Mouse (Mus musculus) liver, embryonic 15.5 days (tissue): ENCODE measurements around the gene Card14. TPM values are rescaled to one million over a fixed set of nuclear protein-coding genes. Genes with fewer than 3 reads are reported as not detected.
A peak's percentile ranks its signal among the peaks of the same experiment; 100 is the strongest.

ENCODE experiments used
- ATAC-seq: fragments of 200-750 bp; cut with Nextera tagmentation; 2 replicates; pipeline ENCODE4 v1.8.0; 2017; ENCODE audit warnings: moderate number of reproducible peaks, mild to moderate bottlenecking, moderate library complexity; ENCODE audit not compliant: insufficient read depth
- H3K27ac ChIP-seq: fragments of 300-500 bp; sonication (generic); replicated peaks from 2 replicates; pipeline ENCODE4 v1.5.1; 2015; ENCODE audit warnings: mild to moderate bottlenecking, inconsistent platforms
- H3K27me3 ChIP-seq: fragments of 300-500 bp; sonication (generic); 2 replicates; pipeline ENCODE4 v1.6.1; 2015; ENCODE audit warnings: mild to moderate bottlenecking, inconsistent platforms
- H3K36me3 ChIP-seq: fragments of 300-500 bp; sonication (generic); replicated peaks from 2 replicates; pipeline ENCODE4 v1.6.1; 2015; ENCODE audit warnings: moderate library complexity, mild to moderate bottlenecking, inconsistent platforms
- H3K4me1 ChIP-seq: fragments of 300-500 bp; sonication (generic); replicated peaks from 2 replicates; pipeline ENCODE4 v1.6.1; 2015; ENCODE audit warnings: inconsistent platforms
- H3K4me2 ChIP-seq: fragments of 300-500 bp; sonication (generic); 2 replicates; pipeline ENCODE4 v1.6.1; 2015; ENCODE audit warnings: moderate library complexity, mild to moderate bottlenecking, inconsistent platforms
- H3K4me3 ChIP-seq: fragments of 300-500 bp; sonication (generic); replicated peaks from 2 replicates; pipeline ENCODE4 v1.5.1; 2015; ENCODE audit warnings: mild to moderate bottlenecking, inconsistent platforms
- H3K9ac ChIP-seq: fragments of 300-500 bp; sonication (generic); 2 replicates; pipeline ENCODE4 v1.6.1; 2015; ENCODE audit warnings: moderate library complexity, mild to moderate bottlenecking, inconsistent platforms
- H3K9me3 ChIP-seq: fragments of 300-500 bp; sonication (generic); replicated peaks from 2 replicates; pipeline ENCODE4 v1.6.1; 2016; ENCODE audit warnings: inconsistent platforms
- WGBS: fragments of 180-500 bp; shearing (Covaris S2); methylation state at CpG from one replicate; pipeline ENCODE4 v1.1.7; 2015; ENCODE audit warnings: mixed read lengths; ENCODE audit not compliant: insufficient replicate concordance; 5-methylcytosine and 5-hydroxymethylcytosine counted together
- polyA plus RNA-seq: library from polyadenylated mRNA; unstranded; fragments of >200 nt; fragmentation: Nextera tagmentation; extraction: Ambion mirVana; gene quantifications from 2 replicates; pipeline ENCODE4 v1.2.1, GENCODE M21; 2015

Gene Card14
- polyA plus RNA-seq, 1 experiment from 2014 or later, result 0.21 TPM

- Histone ChIP-seq H3K4me1 (peaks cover 9% of the 10 kb centered on the region), H3K36me3 (no peaks in the 10 kb centered on the region), H3K4me3 (no peak overlapping the region), H3K9ac (no peak overlapping the region), H3K9me3 (no peaks in the 10 kb centered on the region), H3K27ac (no peak overlapping the region), H3K27me3 (peaks cover 47% of the 10 kb centered on the region), H3K4me2 (no peak overlapping the region)
- ATAC-seq, result no peak
- 39% methylated on average over 16 of the region's 16 CpGs for WGBS
These were observed 2.5 kb upstream of the Card14 start for GRCm38 (mm10) chr11:119304904-119305712.

- 47% methylated on average over 13 of the region's 13 CpGs for WGBS
- Histone ChIP-seq H3K4me3 (no peak overlapping the region), H3K4me1 (no peaks in the 10 kb centered on the region), H3K27me3 (peaks cover 51% of the 10 kb centered on the region), H3K36me3 (no peaks in the 10 kb centered on the region), H3K9me3 (no peaks in the 10 kb centered on the region), H3K27ac (no peak overlapping the region), H3K9ac (no peak overlapping the region), H3K4me2 (no peak overlapping the region)
- no peak for ATAC-seq
These were observed 558 bp upstream of the Card14 start for GRCm38 (mm10) chr11:119306762-119307657.

- Histone ChIP-seq H3K9ac (no peak overlapping the region), H3K9me3 (no peaks in the 10 kb centered on the region), H3K27ac (no peak overlapping the region), H3K4me1 (no peaks in the 10 kb centered on the region), H3K4me2 (no peak overlapping the region), H3K4me3 (no peak overlapping the region), H3K27me3 (peaks cover 52% of the 10 kb centered on the region), H3K36me3 (no peaks in the 10 kb centered on the region)
- ATAC-seq, result no peak
- WGBS, result 29% methylated on average over 11 of the region's 11 CpGs
These were observed 348 bp downstream of the Card14 start for GRCm38 (mm10) chr11:119307916-119308315.

- Histone ChIP-seq H3K36me3 (no peaks in the 10 kb centered on the region), H3K9ac (no peak overlapping the region), H3K4me2 (no peak overlapping the region), H3K27me3 (peaks cover 35% of the 10 kb centered on the region), H3K27ac (no peak overlapping the region), H3K4me3 (no peak overlapping the region), H3K4me1 (no peaks in the 10 kb centered on the region), H3K9me3 (no peaks in the 10 kb centered on the region)
- WGBS, result 18% methylated on average over 10 of the region's 10 CpGs
- no peak for ATAC-seq
These were observed 3.1 kb downstream of the Card14 start for GRCm38 (mm10) chr11:119310621-119311020.

- WGBS, result 47% methylated on average over 17 of the region's 17 CpGs
- H3K4me1 ChIP-seq, result no peaks in the 10 kb centered on the region
- H3K4me3 ChIP-seq, result no peak overlapping the region
- H3K27me3 ChIP-seq, result peaks cover 30% of the 10 kb centered on the region
- H3K27ac ChIP-seq, result no peak overlapping the region
- H3K4me2 ChIP-seq, result peak overlapping the region; percentile 25; the same call in 1 of the 2 replicates
- no peaks in the 10 kb centered on the region for H3K36me3 ChIP-seq
- H3K9ac ChIP-seq, result no peak overlapping the region
- no peak for ATAC-seq
- no peaks in the 10 kb centered on the region for H3K9me3 ChIP-seq
These were observed 6.8 kb downstream of the Card14 start for GRCm38 (mm10) chr11:119314252-119314936.

- Histone ChIP-seq H3K27me3 (peaks cover 18% of the 10 kb centered on the region; the same call in 1 of the 2 replicates), H3K27ac (no peak overlapping the region), H3K4me1 (no peaks in the 10 kb centered on the region), H3K4me3 (no peak overlapping the region), H3K36me3 (no peaks in the 10 kb centered on the region), H3K9me3 (no peaks in the 10 kb centered on the region), H3K9ac (no peak overlapping the region), H3K4me2 (no peak overlapping the region)
- no peak for ATAC-seq
- 71% methylated on average over 4 of the region's 4 CpGs for WGBS
These were observed 9.2 kb downstream of the Card14 start for GRCm38 (mm10) chr11:119316720-119317119.

- H3K36me3 ChIP-seq, result no peaks in the 10 kb centered on the region
- no peak for ATAC-seq
- no peaks in the 10 kb centered on the region for H3K4me1 ChIP-seq
- 51% methylated on average over 13 of the region's 13 CpGs for WGBS
- no peak overlapping the region for H3K27ac ChIP-seq
- no peak overlapping the region for H3K4me3 ChIP-seq
- no peaks in the 10 kb centered on the region for H3K9me3 ChIP-seq
- H3K9ac ChIP-seq, result no peak overlapping the region
- H3K4me2 ChIP-seq, result no peak overlapping the region
- H3K27me3 ChIP-seq, result peaks cover 4% of the 10 kb centered on the region
These were observed 15.0 kb downstream of the Card14 start for GRCm38 (mm10) chr11:119322521-119322920.

GRCm38 (mm10) chr11:119325068-119325467 is 17.5 kb downstream of the Card14 start:
- H3K27me3 ChIP-seq, result peaks cover 5% of the 10 kb centered on the region
- H3K9me3 ChIP-seq, result no peaks in the 10 kb centered on the region
- no peak overlapping the region for H3K9ac ChIP-seq
- no peak overlapping the region for H3K4me3 ChIP-seq
- WGBS, result 64% methylated on average over 1 of the region's 1 CpGs
- no peak overlapping the region for H3K4me2 ChIP-seq
- no peak for ATAC-seq
- no peaks in the 10 kb centered on the region for H3K36me3 ChIP-seq
- H3K27ac ChIP-seq, result no peak overlapping the region
- no peaks in the 10 kb centered on the region for H3K4me1 ChIP-seq

- H3K9ac ChIP-seq, result no peak overlapping the region
- peaks cover 34% of the 10 kb centered on the region for H3K27me3 ChIP-seq
- ATAC-seq, result no peak
- 38% methylated on average over 4 of the region's 4 CpGs for WGBS
- H3K36me3 ChIP-seq, result no peaks in the 10 kb centered on the region
- no peak overlapping the region for H3K4me3 ChIP-seq
- H3K27ac ChIP-seq, result no peak overlapping the region
- no peaks in the 10 kb centered on the region for H3K9me3 ChIP-seq
- H3K4me1 ChIP-seq, result no peaks in the 10 kb centered on the region
- H3K4me2 ChIP-seq, result no peak overlapping the region
These were observed 23.0 kb downstream of the Card14 start for GRCm38 (mm10) chr11:119330592-119330991.

GRCm38 (mm10) chr11:119331970-119332369 is 24.4 kb downstream of the Card14 start:
- no peak overlapping the region for H3K27ac ChIP-seq
- H3K4me2 ChIP-seq, result no peak overlapping the region
- ATAC-seq, result no peak
- H3K9ac ChIP-seq, result no peak overlapping the region
- no peak overlapping the region for H3K4me3 ChIP-seq
- no peaks in the 10 kb centered on the region for H3K36me3 ChIP-seq
- peaks cover 37% of the 10 kb centered on the region for H3K27me3 ChIP-seq
- 26% methylated on average over 3 of the region's 3 CpGs for WGBS
- no peaks in the 10 kb centered on the region for H3K4me1 ChIP-seq
- no peaks in the 10 kb centered on the region for H3K9me3 ChIP-seq
